Mouse (Mus musculus): ENCODE data around the gene Cdk8. TPM values are rescaled to one million over a fixed set of nuclear protein-coding genes. Genes with fewer than 3 reads are reported as not detected.

Cdk8 gene
- polyA plus RNA-seq, 1 experiment from 2014 or later, result 15.8 TPM

- H3K4me2 ChIP-seq, result no peak overlapping the region
- H3K4me1 ChIP-seq, result no peaks in the 10 kb centered on the region
- no peaks in the 10 kb centered on the region for H3K27me3 ChIP-seq
- no peak overlapping the region for H3K27ac ChIP-seq
- 0 out of 2 replicates have a peak, but pooled peaks cover 2% of the 10 kb centered on the region for H3K9me3 ChIP-seq (replicated peaks)
- no peak overlapping the region for H3K4me3 ChIP-seq
- no peak overlapping the region for H3K9ac ChIP-seq
- H3K36me3 ChIP-seq (ENCODE audit: poor library complexity, severe bottlenecking), result peaks cover 92% of the 10 kb centered on the region
- no peak for ATAC-seq
- WGBS, result 98% methylated on average over 5 of the region's 5 CpGs
Measured at GRCm38 (mm10) chr5:146205537-146205936, 25.5 kb upstream of the Cdk8 start.

- Histone ChIP-seq H3K27ac (peak overlapping the region; percentile 26; the same call in 1 of the 2 replicates), H3K27me3 (no peaks in the 10 kb centered on the region), H3K9me3 (replicated peaks) (no peaks in the 10 kb centered on the region), H3K36me3 (ENCODE audit: poor library complexity, severe bottlenecking) (peaks cover 28% of the 10 kb centered on the region), H3K4me1 (peaks cover 20% of the 10 kb centered on the region), H3K4me2 (peak overlapping the region; percentile 74), H3K9ac (peak overlapping the region; percentile 57), H3K4me3 (peak overlapping the region; percentile 68)
- WGBS, result 5% methylated on average over 13 of the region's 13 CpGs
- peak; percentile 67 for ATAC-seq
Measured at GRCm38 (mm10) chr5:146220501-146220878, 10.5 kb upstream of the Cdk8 start.

- peaks cover 22% of the 10 kb centered on the region for H3K36me3 ChIP-seq (ENCODE audit: poor library complexity, severe bottlenecking)
- peak within 1 kb of the TSS; percentile 68 for H3K4me3 ChIP-seq
- H3K9ac ChIP-seq, result peak within 1 kb of the TSS; percentile 87
- peak within 1 kb of the TSS; percentile 94 for H3K27ac ChIP-seq
- WGBS, result under 1% methylated on average over 67 of the region's 67 CpGs
- ATAC-seq, result peak; percentile 100
- H3K4me1 ChIP-seq, result peaks cover 20% of the 10 kb centered on the region
- no peaks in the 10 kb centered on the region for H3K27me3 ChIP-seq
- no peaks in the 10 kb centered on the region for H3K9me3 ChIP-seq (replicated peaks)
- peak within 1 kb of the TSS; percentile 74 for H3K4me2 ChIP-seq
Measured at GRCm38 (mm10) chr5:146220879-146221714, 9.9 kb upstream of the Cdk8 start, which contains the start of gene Rnf6. Rnf6 (minus strand) TSS chr5:146221555.

GRCm38 (mm10) chr5:146221722-146222121, 9.3 kb upstream of the Cdk8 start:
- Histone ChIP-seq H3K27ac (peak overlapping the region; percentile 94), H3K9ac (peak overlapping the region; percentile 87), H3K4me2 (peak overlapping the region; percentile 74), H3K9me3 (replicated peaks) (no peaks in the 10 kb centered on the region), H3K4me1 (peaks cover 20% of the 10 kb centered on the region), H3K27me3 (no peaks in the 10 kb centered on the region), H3K4me3 (peak overlapping the region; percentile 68), H3K36me3 (ENCODE audit: poor library complexity, severe bottlenecking) (peaks cover 17% of the 10 kb centered on the region)
- ATAC-seq, result no peak
- 34% methylated on average over 6 of the region's 6 CpGs for WGBS

- ATAC-seq, result no peak
- Histone ChIP-seq H3K9me3 (replicated peaks) (no peaks in the 10 kb centered on the region), H3K27ac (no peak overlapping the region), H3K4me3 (no peak overlapping the region), H3K4me2 (no peak overlapping the region), H3K9ac (no peak overlapping the region), H3K36me3 (ENCODE audit: poor library complexity, severe bottlenecking) (no peaks in the 10 kb centered on the region; the same call in 1 of the 2 replicates), H3K4me1 (peaks cover 20% of the 10 kb centered on the region), H3K27me3 (no peaks in the 10 kb centered on the region)
- 85% methylated on average over 5 of the region's 5 CpGs for WGBS
Measured at GRCm38 (mm10) chr5:146223786-146224185, 7.2 kb upstream of the Cdk8 start.

GRCm38 (mm10) chr5:146227496-146227895, 3.5 kb upstream of the Cdk8 start:
- WGBS, result 90% methylated on average over 8 of the region's 8 CpGs

GRCm38 (mm10) chr5:146229869-146230650, 970 bp upstream of the Cdk8 start:
- 57% methylated on average over 17 of the region's 17 CpGs for WGBS
- Histone ChIP-seq H3K9ac (peak overlapping the region; percentile 94), H3K27ac (peak overlapping the region; percentile 97; the same call in 1 of the 2 replicates), H3K4me1 (peaks cover 24% of the 10 kb centered on the region), H3K27me3 (no peaks in the 10 kb centered on the region), H3K36me3 (ENCODE audit: poor library complexity, severe bottlenecking) (no peaks in the 10 kb centered on the region), H3K9me3 (replicated peaks) (no peaks in the 10 kb centered on the region), H3K4me2 (peak overlapping the region; percentile 83), H3K4me3 (peak overlapping the region; percentile 89)
- no peak for ATAC-seq

More at GRCm38 (mm10) chr5:146227496-146227895, 3.5 kb upstream of the Cdk8 start:
- H3K4me1 ChIP-seq, result peaks cover 5% of the 10 kb centered on the region
- no peaks in the 10 kb centered on the region for H3K27me3 ChIP-seq
- no peak overlapping the region for H3K4me3 ChIP-seq
- no peaks in the 10 kb centered on the region for H3K36me3 ChIP-seq (ENCODE audit: poor library complexity, severe bottlenecking)
- no peak for ATAC-seq
- no peak overlapping the region for H3K27ac ChIP-seq
- H3K4me2 ChIP-seq, result no peak overlapping the region
- no peaks in the 10 kb centered on the region for H3K9me3 ChIP-seq (replicated peaks)
- H3K9ac ChIP-seq, result no peak overlapping the region

- Histone ChIP-seq H3K9ac (peak overlapping the region; percentile 94), H3K36me3 (ENCODE audit: poor library complexity, severe bottlenecking) (no peaks in the 10 kb centered on the region), H3K9me3 (replicated peaks) (no peaks in the 10 kb centered on the region), H3K4me3 (peak overlapping the region; percentile 89), H3K4me2 (peak overlapping the region; percentile 83), H3K4me1 (peaks cover 24% of the 10 kb centered on the region), H3K27ac (peak overlapping the region; percentile 97), H3K27me3 (no peaks in the 10 kb centered on the region)
- WGBS, result under 1% methylated on average over 19 of the region's 19 CpGs
- no peak; the same call in none of the 2 replicates for ATAC-seq
Measured at GRCm38 (mm10) chr5:146231655-146231996, 596 bp downstream of the Cdk8 start.

- H3K4me3 ChIP-seq, result peak overlapping the region; percentile 89
- no peaks in the 10 kb centered on the region for H3K36me3 ChIP-seq (ENCODE audit: poor library complexity, severe bottlenecking)
- H3K9ac ChIP-seq, result peak overlapping the region; percentile 94
- H3K27me3 ChIP-seq, result no peaks in the 10 kb centered on the region
- 31% methylated on average over 6 of the region's 6 CpGs for WGBS
- peaks cover 24% of the 10 kb centered on the region for H3K4me1 ChIP-seq
- no peaks in the 10 kb centered on the region for H3K9me3 ChIP-seq (replicated peaks)
- no peak for ATAC-seq
- H3K27ac ChIP-seq, result no peak overlapping the region
- H3K4me2 ChIP-seq, result peak overlapping the region; percentile 83
Measured at GRCm38 (mm10) chr5:146232056-146232675, 1.1 kb downstream of the Cdk8 start.

- peaks cover 24% of the 10 kb centered on the region for H3K4me1 ChIP-seq
- no peaks in the 10 kb centered on the region for H3K36me3 ChIP-seq (ENCODE audit: poor library complexity, severe bottlenecking)
- WGBS, result 68% methylated on average over 11 of the region's 11 CpGs
- peak overlapping the region; percentile 89 for H3K4me3 ChIP-seq
- no peaks in the 10 kb centered on the region for H3K27me3 ChIP-seq
- no peak for ATAC-seq
- H3K9ac ChIP-seq, result peak overlapping the region; percentile 94; the same call in 1 of the 2 replicates
- H3K9me3 ChIP-seq (replicated peaks), result no peaks in the 10 kb centered on the region
- H3K27ac ChIP-seq, result no peak overlapping the region
- H3K4me2 ChIP-seq, result peak overlapping the region; percentile 83
Measured at GRCm38 (mm10) chr5:146232816-146233215, 1.8 kb downstream of the Cdk8 start.

GRCm38 (mm10) chr5:146234336-146234735, 3.3 kb downstream of the Cdk8 start:
- H3K9me3 ChIP-seq (replicated peaks), result no peaks in the 10 kb centered on the region
- no peak for ATAC-seq
- H3K4me3 ChIP-seq, result no peak overlapping the region
- no peaks in the 10 kb centered on the region for H3K27me3 ChIP-seq
- WGBS, result 77% methylated on average over 1 of the region's 1 CpGs
- H3K4me1 ChIP-seq, result peaks cover 24% of the 10 kb centered on the region
- H3K4me2 ChIP-seq, result no peak overlapping the region
- no peak overlapping the region for H3K27ac ChIP-seq
- no peaks in the 10 kb centered on the region for H3K36me3 ChIP-seq (ENCODE audit: poor library complexity, severe bottlenecking)
- H3K9ac ChIP-seq, result peak overlapping the region; percentile 16; the same call in 1 of the 2 replicates

Data from forebrain, embryonic 13.5 days (tissue).